Mouse (Mus musculus) neural tube, embryonic 14.5 days (tissue): Measurements from ENCODE around the gene Depdc5. TPM values are rescaled to one million over a fixed set of nuclear protein-coding genes. Genes with fewer than 3 reads are reported as not detected.
"Not testable (repeated sequence)": the region's sequence is repeated elsewhere in the genome, so short reads cannot be mapped to it uniquely, and the experiment has no call there.

Source experiments
- ATAC-seq: fragments of 200-750 bp; cut with Nextera tagmentation; 2 replicates; pipeline ENCODE4 v1.8.0; 2017; ENCODE audit warnings: low read depth, mild to moderate bottlenecking, moderate TSS enrichment, moderate library complexity
- H3K27ac ChIP-seq: fragments of 300-500 bp; sonication (generic); 2 replicates; pipeline ENCODE4 v1.5.1; 2014; ENCODE audit warnings: low read depth, mild to moderate bottlenecking, control low read depth, low read length, moderate library complexity, mixed read lengths
- H3K27me3 ChIP-seq: fragments of 300-500 bp; sonication (generic); 2 replicates; pipeline ENCODE4 v1.6.1; 2014; ENCODE audit warnings: low read length; ENCODE audit not compliant: control insufficient read depth, insufficient read depth
- H3K36me3 ChIP-seq: fragments of 300-500 bp; sonication (generic); 2 replicates; pipeline ENCODE4 v1.6.1; 2014; ENCODE audit warnings: low read length, mixed read lengths; ENCODE audit not compliant: control insufficient read depth, insufficient read depth
- H3K4me1 ChIP-seq: fragments of 300-500 bp; sonication (generic); 2 replicates; pipeline ENCODE4 v1.6.1; 2014; ENCODE audit warnings: low read length; ENCODE audit not compliant: control insufficient read depth, insufficient read depth
- H3K4me2 ChIP-seq: fragments of 300-500 bp; sonication (generic); 2 replicates; pipeline ENCODE4 v1.6.1; 2014; ENCODE audit warnings: mild to moderate bottlenecking, low read depth, low read length, control low read depth
- H3K4me3 ChIP-seq: fragments of 300-500 bp; sonication (generic); 2 replicates; pipeline ENCODE4 v1.5.1; 2014; ENCODE audit warnings: low read depth, low read length, control low read depth, mixed read lengths
- H3K9ac ChIP-seq: fragments of 300-500 bp; sonication (generic); replicated peaks from 2 replicates; pipeline ENCODE4 v1.6.1; 2014; ENCODE audit warnings: low read depth, mild to moderate bottlenecking, control low read depth, low read length, mixed read lengths
- H3K9me3 ChIP-seq: fragments of 300-500 bp; sonication (generic); 2 replicates; pipeline ENCODE4 v1.6.1; 2016; ENCODE audit warnings: low read length; ENCODE audit not compliant: control insufficient read depth
- WGBS: fragments of 180-500 bp; shearing (Covaris S2); extraction: QIAGEN DNeasy Blood & Tissue Kit; methylation state at CpG from one replicate; pipeline ENCODE4 v1.1.7; 2014; 5-methylcytosine and 5-hydroxymethylcytosine counted together
- polyA plus RNA-seq: library from polyadenylated mRNA; unstranded; fragments of >200 nt; fragmentation: Nextera tagmentation; extraction: Ambion mirVana; gene quantifications from 2 replicates; pipeline ENCODE4 v1.2.1, GENCODE M21; 2014

Depdc5 gene
- polyA plus RNA-seq, 1 experiment from 2014 or later = 25.9 TPM

GRCm38 (mm10) chr5:32849178-32849577 lies 14.3 kb upstream of the Depdc5 start:
- 95% methylated on average over 3 of the region's 3 CpGs for WGBS
- no peak overlapping the region for H3K9ac ChIP-seq

DNA sequence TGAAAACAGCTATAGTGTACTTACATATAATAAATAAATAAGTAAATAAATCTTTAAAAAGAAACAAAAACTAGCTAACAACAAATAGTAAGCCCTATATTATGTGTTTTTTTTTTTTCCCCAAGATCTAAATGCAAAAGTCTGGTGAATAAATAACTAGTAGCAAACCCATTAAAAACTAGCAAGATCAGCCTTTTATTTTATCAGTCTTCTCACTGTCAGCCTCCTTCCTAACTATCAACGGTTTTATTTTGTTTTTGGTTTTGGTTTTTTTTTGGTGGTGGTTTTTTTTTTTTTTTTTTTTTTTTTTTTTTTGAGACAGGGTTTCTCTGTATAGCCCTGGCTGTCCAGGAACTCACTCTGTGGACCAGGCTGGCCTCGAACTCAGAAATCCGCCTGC lies 13.9 kb upstream of the Depdc5 start:
- H3K27ac ChIP-seq, ATAC-seq, H3K4me2 ChIP-seq, H3K9me3 ChIP-seq, H3K4me3 ChIP-seq, H3K9ac ChIP-seq, H3K27me3 ChIP-seq, H3K36me3 ChIP-seq: not testable (repeated sequence)
- peaks cover 19% of the 10 kb centered on the region for H3K4me1 ChIP-seq
- 100% methylated on average over 3 of the region's 3 CpGs for WGBS

More at GRCm38 (mm10) chr5:32849178-32849577, 14.3 kb upstream of the Depdc5 start:
- no peak for ATAC-seq
- 0 out of 2 replicates have a peak, but pooled peaks cover 2% of the 10 kb centered on the region for H3K36me3 ChIP-seq
- H3K4me1 ChIP-seq = peaks cover 19% of the 10 kb centered on the region
- no peak overlapping the region for H3K27ac ChIP-seq
- H3K4me3 ChIP-seq = no peak overlapping the region
- H3K4me2 ChIP-seq = no peak overlapping the region
- no peaks in the 10 kb centered on the region for H3K27me3 ChIP-seq
- no peaks in the 10 kb centered on the region for H3K9me3 ChIP-seq

DNA sequence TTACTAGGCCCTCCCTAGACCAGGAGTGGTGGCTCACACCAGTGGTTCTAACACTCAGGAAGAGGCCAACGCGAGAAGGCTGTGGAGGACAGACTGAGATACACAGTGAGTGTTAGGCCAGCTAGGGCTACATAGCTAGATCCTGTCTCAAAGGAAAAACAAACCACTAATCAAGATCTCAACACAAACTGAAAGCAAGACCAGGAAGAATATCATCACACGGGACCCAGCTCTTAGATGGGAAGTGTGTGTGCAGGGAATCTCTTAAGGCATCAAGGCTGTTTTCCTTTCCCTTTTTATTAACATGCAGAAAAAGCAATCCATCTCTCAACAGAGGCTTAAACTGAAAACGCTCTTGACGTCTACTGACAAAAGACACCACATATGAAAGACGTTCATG lies 11.5 kb upstream of the Depdc5 start:
- Histone ChIP-seq H3K9me3 (no peaks in the 10 kb centered on the region), H3K27me3 (no peaks in the 10 kb centered on the region), H3K9ac (no peak overlapping the region), H3K4me3 (no peak overlapping the region), H3K4me1 (peaks cover 19% of the 10 kb centered on the region), H3K36me3 (no peaks in the 10 kb centered on the region), H3K4me2 (peak overlapping the region; percentile 83; the same call in 1 of the 2 replicates), H3K27ac (no peak overlapping the region)
- no peak for ATAC-seq
- WGBS = 70% methylated on average over 6 of the region's 6 CpGs

DNA sequence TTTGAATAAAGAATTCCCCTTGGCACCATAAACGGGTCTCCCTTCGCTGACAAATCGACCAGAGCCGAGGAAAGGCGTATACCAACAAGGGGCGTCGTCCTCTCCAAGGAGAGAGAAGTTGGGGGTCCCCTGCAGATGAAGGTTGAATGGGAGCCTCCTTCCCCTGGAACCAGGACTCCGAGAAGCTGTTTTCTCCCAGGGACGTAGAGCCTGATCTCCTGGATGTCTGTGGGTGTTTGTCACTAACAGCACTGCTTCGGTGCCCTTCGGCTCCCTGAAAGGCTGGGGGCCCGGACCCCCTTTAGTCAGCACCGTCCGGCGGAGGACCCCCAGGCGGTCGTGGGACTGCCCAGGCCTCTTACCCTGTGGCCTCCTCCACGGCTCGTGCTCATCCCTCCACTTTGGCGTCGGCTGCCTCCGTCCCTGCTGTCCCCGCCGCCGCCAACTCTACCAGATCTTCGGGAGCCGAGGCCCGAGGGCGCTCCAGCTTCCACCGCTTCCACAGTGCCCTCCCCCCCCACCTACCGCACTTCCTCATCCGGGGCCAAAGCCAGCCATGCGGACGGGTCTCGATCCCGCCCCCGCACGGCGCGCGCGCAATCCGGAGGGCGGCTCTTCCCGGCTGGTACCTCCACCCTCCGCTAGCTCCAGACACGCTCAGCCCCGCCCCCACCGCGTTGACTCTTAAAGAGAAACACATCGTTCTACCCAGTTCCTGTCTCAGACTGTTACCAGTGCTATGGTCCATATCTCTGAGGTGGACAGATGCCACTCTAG lies 9.6 kb upstream of the Depdc5 start, which contains the start of gene Prr14l:
Gene Prr14l, minus strand, starts transcription at position 526 of the 777 bp plus-strand sequence.
- WGBS = under 1% methylated on average over 50 of the region's 51 CpGs
- Histone ChIP-seq H3K9ac (peak within 1 kb of the TSS; percentile 95), H3K4me1 (peaks cover 19% of the 10 kb centered on the region), H3K36me3 (no peaks in the 10 kb centered on the region), H3K4me2 (peak within 1 kb of the TSS; percentile 83), H3K27me3 (no peaks in the 10 kb centered on the region), H3K4me3 (peak within 1 kb of the TSS; percentile 88), H3K9me3 (no peaks in the 10 kb centered on the region), H3K27ac (peak within 1 kb of the TSS; percentile 80)
- ATAC-seq = peak; percentile 97

- no peak overlapping the region; the same call in 1 of the 2 replicates for H3K27ac ChIP-seq
- H3K36me3 ChIP-seq = no peaks in the 10 kb centered on the region
- H3K4me1 ChIP-seq = peaks cover 19% of the 10 kb centered on the region
- H3K27me3 ChIP-seq = no peaks in the 10 kb centered on the region
- no peak overlapping the region for H3K4me3 ChIP-seq
- no peak overlapping the region for H3K4me2 ChIP-seq
- WGBS = 95% methylated on average over 4 of the region's 4 CpGs
- no peak for ATAC-seq
- H3K9ac ChIP-seq = no peak overlapping the region
- H3K9me3 ChIP-seq = no peaks in the 10 kb centered on the region
Observed at GRCm38 (mm10) chr5:32854818-32855217, 8.7 kb upstream of the Depdc5 start.

DNA sequence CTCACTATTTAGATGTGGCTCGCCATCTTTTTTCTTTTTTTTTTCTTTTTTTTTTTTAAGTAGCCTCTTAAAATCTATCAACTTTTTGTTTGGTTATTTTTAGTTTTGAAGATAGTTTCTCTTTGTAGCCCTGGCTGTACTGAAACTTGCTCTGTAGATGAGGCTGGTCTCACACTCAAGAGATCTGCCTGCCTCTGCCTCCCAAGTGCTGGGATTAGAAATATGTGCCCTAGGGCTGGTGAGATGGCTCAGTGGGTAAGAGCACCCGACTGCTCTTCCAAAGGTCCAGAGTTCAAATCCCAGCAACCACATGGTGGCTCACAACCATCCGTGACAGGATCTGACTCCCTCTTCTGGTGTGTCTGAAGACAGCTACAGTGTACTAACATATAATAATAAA lies 8.2 kb upstream of the Depdc5 start:
- H3K4me2 ChIP-seq, H3K9ac ChIP-seq, H3K27me3 ChIP-seq, H3K4me3 ChIP-seq, ATAC-seq, H3K9me3 ChIP-seq, H3K36me3 ChIP-seq, H3K27ac ChIP-seq: not testable (repeated sequence)
- 100% methylated on average over 2 of the region's 3 CpGs for WGBS
- H3K4me1 ChIP-seq = peaks cover 19% of the 10 kb centered on the region

DNA sequence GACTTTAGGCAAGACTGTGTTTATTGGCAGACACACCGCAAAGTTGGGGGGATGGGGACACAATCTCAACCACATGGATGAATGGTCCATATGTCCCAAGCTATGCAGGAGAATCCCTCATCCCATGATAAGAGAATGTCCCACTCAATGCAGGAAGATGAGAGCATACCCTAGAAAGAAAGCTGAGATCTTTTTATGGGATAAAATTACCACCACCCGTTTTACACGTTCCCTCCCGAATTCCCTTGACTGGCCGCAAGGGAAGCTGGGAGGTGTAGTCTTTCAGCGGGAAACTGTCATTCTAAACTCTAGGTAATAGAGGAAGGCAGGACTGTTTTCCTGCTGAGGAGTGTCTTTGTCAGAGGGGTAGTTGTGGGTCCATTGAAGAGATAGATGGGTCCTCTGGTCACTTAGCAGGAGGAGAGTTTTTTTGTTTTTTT lies 5.7 kb upstream of the Depdc5 start:
- H3K4me3 ChIP-seq = peak overlapping the region; percentile 45
- 2% methylated on average over 6 of the region's 6 CpGs for WGBS
- no peaks in the 10 kb centered on the region for H3K36me3 ChIP-seq
- no peaks in the 10 kb centered on the region for H3K27me3 ChIP-seq
- peaks cover 6% of the 10 kb centered on the region for H3K4me1 ChIP-seq
- peak overlapping the region; percentile 64 for H3K4me2 ChIP-seq
- peak overlapping the region; percentile 59 for H3K9ac ChIP-seq
- no peaks in the 10 kb centered on the region for H3K9me3 ChIP-seq
- no peak for ATAC-seq
- peak overlapping the region; percentile 45 for H3K27ac ChIP-seq

DNA sequence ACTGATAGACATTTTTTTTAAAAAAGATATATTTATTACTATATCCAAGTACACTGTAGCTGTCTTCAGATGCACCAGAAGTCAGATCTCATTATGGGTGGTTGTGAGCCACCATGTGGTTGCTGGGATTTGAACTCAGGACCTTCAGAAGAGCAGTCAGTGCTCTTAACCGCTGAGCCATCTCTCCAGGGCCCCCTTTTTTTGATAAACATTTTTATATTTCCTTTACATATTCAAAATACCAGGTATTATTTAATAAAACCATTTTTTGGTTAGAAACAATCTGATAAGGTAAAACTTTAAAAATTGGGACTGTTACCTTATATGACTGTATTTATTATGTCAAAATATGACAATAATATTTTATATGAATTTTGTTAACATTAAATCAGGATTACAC lies 2.4 kb upstream of the Depdc5 start:
- Histone ChIP-seq H3K27ac (no peak overlapping the region), H3K4me2 (no peak overlapping the region), H3K9ac (no peak overlapping the region), H3K4me3 (no peak overlapping the region), H3K9me3 (no peaks in the 10 kb centered on the region), H3K27me3 (no peaks in the 10 kb centered on the region), H3K36me3 (no peaks in the 10 kb centered on the region), H3K4me1 (peaks cover 8% of the 10 kb centered on the region)
- no peak for ATAC-seq
- WGBS = 97% methylated on average over 1 of the region's 1 CpGs

GRCm38 (mm10) chr5:32862469-32863132 lies 900 bp upstream of the Depdc5 start:
- Histone ChIP-seq H3K9ac (no peak overlapping the region), H3K4me3 (no peak overlapping the region; the same call in 1 of the 2 replicates), H3K4me1 (peaks cover 8% of the 10 kb centered on the region), H3K36me3 (no peaks in the 10 kb centered on the region), H3K4me2 (no peak overlapping the region; the same call in 1 of the 2 replicates), H3K27ac (no peak overlapping the region), H3K27me3 (no peaks in the 10 kb centered on the region), H3K9me3 (no peaks in the 10 kb centered on the region)
- WGBS = 60% methylated on average over 6 of the region's 6 CpGs
- ATAC-seq = no peak
